Mouse (Mus musculus): ENCODE measurements around the gene Gpatch4. TPM values are rescaled to one million over a fixed set of nuclear protein-coding genes. Genes with fewer than 3 reads are reported as not detected.
A peak's percentile ranks its signal among the peaks of the same experiment; 100 is the strongest.

Gene Gpatch4
- total RNA-seq, 1 experiment, result 37.9 TPM

DNA sequence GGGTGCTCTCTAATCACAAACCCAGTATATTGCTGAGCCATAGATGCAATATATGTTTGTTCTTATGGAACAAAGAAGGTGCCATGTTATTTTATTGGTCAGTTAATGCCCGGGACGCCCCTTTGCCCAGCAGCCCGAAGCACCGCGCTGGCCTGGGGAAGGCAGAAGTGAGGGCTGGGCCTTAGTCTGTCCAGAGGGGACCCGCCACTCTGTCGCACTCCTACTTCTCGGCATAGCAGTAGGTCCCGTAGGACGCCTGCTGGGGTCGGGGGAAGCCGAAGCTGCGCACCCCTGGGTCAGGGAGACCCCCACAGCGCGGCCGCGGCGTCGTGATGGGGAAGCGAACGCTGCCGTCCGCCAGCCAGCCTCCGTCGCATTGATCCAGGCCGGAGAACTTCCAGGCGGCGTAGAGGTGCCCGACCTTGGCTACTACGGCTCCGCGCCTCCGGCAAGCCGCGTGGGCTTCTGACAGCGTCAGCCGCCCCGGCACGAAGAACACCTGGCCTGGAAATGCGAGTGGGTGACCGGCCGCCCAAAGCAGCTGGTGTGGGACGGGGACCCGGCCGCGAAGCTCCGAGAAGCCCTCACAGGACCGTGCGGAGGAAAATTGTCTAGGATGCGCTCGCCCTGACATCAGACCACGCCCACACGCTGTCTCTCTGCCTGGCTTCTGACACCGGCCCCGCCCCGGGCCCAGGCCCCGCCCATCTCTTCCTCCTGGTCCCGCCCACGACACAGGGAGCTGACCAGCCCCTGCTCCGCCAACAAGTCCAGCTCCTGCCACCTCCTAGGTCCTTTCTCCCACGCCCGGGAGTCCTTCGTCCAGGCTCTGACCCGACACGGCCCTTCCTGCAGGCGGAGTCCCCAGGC, 20.4 kb upstream of the Gpatch4 start:
- no peak overlapping the region for H3K27ac ChIP-seq (ENCODE audit: insufficient read depth, low read depth, low read length, poor library complexity, severe bottlenecking)
- peak overlapping the region; percentile 70 to 89 for H3K4me3 ChIP-seq (ENCODE audit: insufficient read depth in 1 of 2, low read depth in 1 of 2, low read length in 2 of 2, poor library complexity in 1 of 2, severe bottlenecking in 1 of 2)
- no peaks in the 10 kb centered on the region for H3K4me1 ChIP-seq (ENCODE audit: control insufficient read depth in 2 of 2, insufficient read depth in 2 of 2, low read length in 2 of 2, poor library complexity in 1 of 2)
- in situ Hi-C loops (cut with MboI; ENCODE audit: low sequenced_read_pairs in 2 of 2, unreplicated experiment in 2 of 2), result loop anchor here in 1 of 2 experiments (5.0 kb wide), 1 partner anchor 50 kb away; no protein-coding TSS in a partner anchor
- TF ChIP-seq ZNF384 (IDR thresholded peaks at IDR 0.05; ENCODE audit: low read depth, low read length) (no peak), HCFC1 (IDR thresholded peaks at IDR 0.05; ENCODE audit: borderline replicate concordance, insufficient read depth, low read length) (0 out of 2 replicates have a peak, but pooled peaks have one; percentile 20), MAFK (IDR thresholded peaks at IDR 0.05; ENCODE audit: insufficient read depth, low read depth, low read length) (no peak), ZC3H11A (IDR thresholded peaks at IDR 0.05; ENCODE audit: borderline replicate concordance, low read depth, low read length) (no peak), CHD2 (IDR thresholded peaks at IDR 0.05; ENCODE audit: low read depth, low read length) (no peak)
- no peaks in the 10 kb centered on the region for H3K36me3 ChIP-seq (ENCODE audit: control insufficient read depth, insufficient read depth, low read length, poor library complexity, severe bottlenecking)
- H3K9me3 ChIP-seq (ENCODE audit: control insufficient read depth, insufficient read depth, low read depth, low read length), result no peaks in the 10 kb centered on the region
- peak; percentile 92 for DNase-seq (ENCODE audit: low read depth, low spot score)
- H3K9ac ChIP-seq (ENCODE audit: insufficient read depth, low read depth, low read length, poor library complexity, severe bottlenecking), result no peak overlapping the region

DNA sequence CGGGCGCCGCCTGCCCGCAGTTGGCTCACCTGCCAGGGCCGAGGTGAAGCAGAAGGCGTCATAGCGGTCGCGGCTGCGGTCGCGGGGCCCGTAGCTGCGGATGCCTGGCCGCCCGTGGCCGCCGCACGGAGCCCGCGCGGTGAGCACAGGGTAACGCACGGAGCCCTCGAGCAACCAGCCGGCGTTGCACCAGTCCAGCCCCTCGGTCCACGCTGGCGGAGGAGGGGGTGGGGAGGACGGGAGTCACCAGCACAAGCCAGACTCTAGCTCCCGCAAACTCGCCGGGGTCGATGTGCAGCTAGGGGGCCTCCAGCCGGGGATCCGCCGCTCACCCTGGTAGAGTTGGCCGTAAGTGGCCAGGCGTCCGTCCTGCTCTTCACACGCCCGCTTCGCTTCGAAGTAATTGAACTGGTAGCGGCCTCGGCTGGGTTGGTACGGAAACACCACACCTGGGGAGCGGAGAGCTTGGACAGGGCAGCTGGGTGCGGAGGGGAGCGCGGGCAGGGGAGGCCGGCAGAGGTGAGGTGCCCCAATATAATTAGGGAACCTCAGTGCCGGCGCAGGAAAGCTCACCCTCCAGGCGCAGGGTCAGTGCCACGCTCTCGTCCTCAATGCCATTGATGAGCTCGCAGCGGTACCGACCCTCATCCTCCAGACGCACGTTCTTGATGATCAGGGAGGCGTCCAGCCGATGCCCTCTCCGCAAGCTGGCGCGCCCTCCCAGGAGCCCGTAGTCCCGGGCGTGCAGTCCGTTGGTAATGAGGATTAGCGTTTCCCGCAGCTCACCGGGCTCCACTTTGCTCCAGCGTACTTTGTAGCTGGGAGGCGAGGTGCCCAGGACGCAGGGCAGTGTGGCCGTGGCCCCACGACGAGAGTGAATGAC, 19.5 kb upstream of the Gpatch4 start:
- in situ Hi-C loops (cut with MboI; ENCODE audit: low sequenced_read_pairs in 2 of 2, unreplicated experiment in 2 of 2), result loop anchor here in 1 of 2 experiments (5.0 kb wide), 1 partner anchor 49 kb away; no protein-coding TSS in a partner anchor
- Histone ChIP-seq H3K4me3 (ENCODE audit: insufficient read depth in 1 of 2, low read depth in 1 of 2, low read length in 2 of 2, poor library complexity in 1 of 2, severe bottlenecking in 1 of 2) (peak overlapping the region; percentile 70 to 89), H3K9ac (ENCODE audit: insufficient read depth, low read depth, low read length, poor library complexity, severe bottlenecking) (peak overlapping the region; percentile 15; the same call in 1 of the 2 replicates), H3K9me3 (ENCODE audit: control insufficient read depth, insufficient read depth, low read depth, low read length) (no peaks in the 10 kb centered on the region), H3K4me1 (ENCODE audit: control insufficient read depth in 2 of 2, insufficient read depth in 2 of 2, low read length in 2 of 2, poor library complexity in 1 of 2) (no peaks in the 10 kb centered on the region), H3K27ac (ENCODE audit: insufficient read depth, low read depth, low read length, poor library complexity, severe bottlenecking) (no peak overlapping the region), H3K36me3 (ENCODE audit: control insufficient read depth, insufficient read depth, low read length, poor library complexity, severe bottlenecking) (no peaks in the 10 kb centered on the region)
- TF ChIP-seq CHD2 (IDR thresholded peaks at IDR 0.05; ENCODE audit: low read depth, low read length), result no peak
- TF ChIP-seq ZNF384 (IDR thresholded peaks at IDR 0.05; ENCODE audit: low read depth, low read length), result no peak
- TF ChIP-seq HCFC1 (IDR thresholded peaks at IDR 0.05; ENCODE audit: borderline replicate concordance, insufficient read depth, low read length), result no peak
- TF ChIP-seq ZC3H11A (IDR thresholded peaks at IDR 0.05; ENCODE audit: borderline replicate concordance, low read depth, low read length), result no peak
- TF ChIP-seq MAFK (IDR thresholded peaks at IDR 0.05; ENCODE audit: insufficient read depth, low read depth, low read length), result no peak
- no peak for DNase-seq (ENCODE audit: low read depth, low spot score)

DNA sequence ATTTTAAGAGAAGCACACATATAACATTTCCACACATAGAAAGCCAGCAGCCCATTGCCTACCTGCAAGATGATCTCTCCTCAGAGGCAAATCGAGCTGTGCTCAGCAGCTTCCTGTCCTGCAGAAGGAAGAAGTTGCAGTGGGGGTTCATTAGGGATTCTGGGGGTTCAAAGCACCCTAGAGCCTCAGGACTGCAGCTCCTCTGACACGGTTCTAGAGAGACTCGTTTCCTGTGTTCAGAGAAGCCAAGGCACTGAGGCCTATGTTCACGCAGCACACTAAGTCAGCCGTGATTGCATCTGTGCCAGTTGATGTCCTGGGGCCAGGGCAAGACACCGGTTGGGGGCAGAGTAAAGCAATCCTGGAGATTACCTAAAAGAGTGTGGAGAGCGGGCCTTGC, 16.1 kb upstream of the Gpatch4 start:
- no peak overlapping the region for H3K27ac ChIP-seq (ENCODE audit: insufficient read depth, low read depth, low read length, poor library complexity, severe bottlenecking)
- no peak overlapping the region for H3K9ac ChIP-seq (ENCODE audit: insufficient read depth, low read depth, low read length, poor library complexity, severe bottlenecking)
- no peaks in the 10 kb centered on the region for H3K9me3 ChIP-seq (ENCODE audit: control insufficient read depth, insufficient read depth, low read depth, low read length)
- no peak for TF ChIP-seq ZNF384 (IDR thresholded peaks at IDR 0.05; ENCODE audit: low read depth, low read length)
- no peak for TF ChIP-seq MAFK (IDR thresholded peaks at IDR 0.05; ENCODE audit: insufficient read depth, low read depth, low read length)
- no peak for TF ChIP-seq HCFC1 (IDR thresholded peaks at IDR 0.05; ENCODE audit: borderline replicate concordance, insufficient read depth, low read length)
- no peak for TF ChIP-seq CHD2 (IDR thresholded peaks at IDR 0.05; ENCODE audit: low read depth, low read length)
- TF ChIP-seq ZC3H11A (IDR thresholded peaks at IDR 0.05; ENCODE audit: borderline replicate concordance, low read depth, low read length), result no peak
- no peaks in the 10 kb centered on the region for H3K36me3 ChIP-seq (ENCODE audit: control insufficient read depth, insufficient read depth, low read length, poor library complexity, severe bottlenecking)
- in situ Hi-C loops (cut with MboI; ENCODE audit: low sequenced_read_pairs in 2 of 2, unreplicated experiment in 2 of 2), result no loop called here
- H3K4me3 ChIP-seq (ENCODE audit: insufficient read depth in 1 of 2, low read depth in 1 of 2, low read length in 2 of 2, poor library complexity in 1 of 2, severe bottlenecking in 1 of 2), result no peak overlapping the region
- DNase-seq (ENCODE audit: low read depth, low spot score), result no peak
- H3K4me1 ChIP-seq (ENCODE audit: control insufficient read depth in 2 of 2, insufficient read depth in 2 of 2, low read length in 2 of 2, poor library complexity in 1 of 2), result no peaks in the 10 kb centered on the region

DNA sequence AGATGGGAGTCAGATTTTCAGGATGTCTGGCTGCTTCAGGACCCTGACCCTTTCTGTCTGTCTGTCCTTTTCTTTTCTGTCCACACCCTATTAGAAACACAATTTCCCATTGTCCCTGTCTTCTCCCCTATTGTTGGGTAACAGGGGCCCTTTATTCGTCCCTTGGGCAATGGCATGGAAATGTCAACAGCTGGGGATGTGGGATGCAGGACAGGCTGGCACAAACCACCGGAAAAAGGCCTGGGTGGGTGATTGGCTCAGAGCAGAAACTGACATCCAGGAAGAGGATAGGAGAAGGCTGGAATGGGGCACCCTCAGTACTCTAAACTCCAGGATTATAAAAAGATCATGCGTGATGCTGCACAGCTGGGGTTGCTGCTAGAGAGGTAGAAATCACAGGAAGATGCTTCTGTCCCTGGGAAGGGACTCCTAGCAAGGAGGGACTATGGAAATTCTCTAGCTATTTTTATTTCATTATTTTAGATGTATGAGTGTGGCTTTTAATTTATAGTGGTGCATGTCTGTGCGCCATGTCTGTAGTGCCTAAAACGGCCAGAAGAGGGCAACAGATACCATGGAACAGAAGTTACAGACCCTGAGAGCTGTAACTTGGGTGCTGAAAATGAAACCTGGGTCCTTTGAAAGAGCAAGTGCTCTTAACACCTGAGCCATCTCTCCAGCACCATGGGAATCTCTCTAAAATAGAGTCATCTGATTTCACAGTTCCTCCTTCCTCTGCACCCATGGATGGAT, 15.3 kb upstream of the Gpatch4 start, which contains the start of gene Hapln2:
Hapln2 (minus strand) TSS at position 150 of the 753 bp plus-strand sequence.
- no peaks in the 10 kb centered on the region for H3K36me3 ChIP-seq (ENCODE audit: control insufficient read depth, insufficient read depth, low read length, poor library complexity, severe bottlenecking)
- H3K27ac ChIP-seq (ENCODE audit: insufficient read depth, low read depth, low read length, poor library complexity, severe bottlenecking), result no peak within 1 kb of the TSS
- no peak within 1 kb of the TSS for H3K9ac ChIP-seq (ENCODE audit: insufficient read depth, low read depth, low read length, poor library complexity, severe bottlenecking)
- DNase-seq (ENCODE audit: low read depth, low spot score), result no peak
- no peak within 1 kb of the TSS for H3K4me3 ChIP-seq (ENCODE audit: insufficient read depth in 1 of 2, low read depth in 1 of 2, low read length in 2 of 2, poor library complexity in 1 of 2, severe bottlenecking in 1 of 2)
- H3K9me3 ChIP-seq (ENCODE audit: control insufficient read depth, insufficient read depth, low read depth, low read length), result no peaks in the 10 kb centered on the region
- in situ Hi-C loops (cut with MboI; ENCODE audit: low sequenced_read_pairs in 2 of 2, unreplicated experiment in 2 of 2), result no loop called here
- TF ChIP-seq CHD2 (IDR thresholded peaks at IDR 0.05; ENCODE audit: low read depth, low read length) (no peak), ZNF384 (IDR thresholded peaks at IDR 0.05; ENCODE audit: low read depth, low read length) (no peak)
- H3K4me1 ChIP-seq (ENCODE audit: control insufficient read depth in 2 of 2, insufficient read depth in 2 of 2, low read length in 2 of 2, poor library complexity in 1 of 2), result peaks cover 0 to 6% of the 10 kb centered on the region in 2 experiments; a peak in 1 of 4 replicates

All from ES-E14 (cell line).